Mouse (Mus musculus): Measurements from ENCODE around the gene Gabrr3.

Gabrr3 gene

DNA sequence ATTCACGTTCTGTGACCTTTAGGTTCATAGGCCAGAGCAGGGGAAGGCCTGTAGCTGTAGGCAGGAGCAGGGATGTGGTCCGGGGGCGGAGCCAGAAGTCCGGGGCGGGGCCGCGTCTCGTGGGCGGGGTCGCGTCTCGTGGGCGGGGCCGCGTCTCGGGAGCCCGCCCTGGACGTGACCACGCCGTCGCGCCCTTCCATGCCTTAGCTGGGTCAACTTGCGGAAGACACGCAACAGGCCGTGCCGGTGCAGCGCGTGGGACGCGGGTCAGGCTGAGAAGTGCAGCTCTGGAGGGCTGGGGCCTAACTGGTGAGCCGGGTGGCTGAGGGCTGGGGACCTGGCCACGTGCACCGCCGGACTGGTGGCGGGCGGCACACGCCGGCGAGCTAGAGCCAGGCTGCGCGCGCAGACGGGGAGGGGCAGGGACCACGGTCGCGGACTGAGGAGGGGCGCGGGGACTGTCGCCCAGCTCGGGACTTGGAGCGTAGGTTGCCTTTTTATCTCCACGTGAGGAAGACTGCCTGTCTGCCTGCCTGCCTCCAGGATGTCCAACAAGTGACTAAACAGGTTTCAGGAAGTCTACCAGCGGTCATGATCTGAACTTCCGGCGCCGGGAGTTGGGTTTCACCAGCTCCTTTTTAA lies 64.6 kb downstream of the Gabrr3 start, which contains the start of gene Riox2:
Gene Riox2, plus strand, starts transcription at position 139 of the 642 bp plus-strand sequence.
- peak; percentile 91 for DNase-seq (ENCODE audit: low read depth)

DNA sequence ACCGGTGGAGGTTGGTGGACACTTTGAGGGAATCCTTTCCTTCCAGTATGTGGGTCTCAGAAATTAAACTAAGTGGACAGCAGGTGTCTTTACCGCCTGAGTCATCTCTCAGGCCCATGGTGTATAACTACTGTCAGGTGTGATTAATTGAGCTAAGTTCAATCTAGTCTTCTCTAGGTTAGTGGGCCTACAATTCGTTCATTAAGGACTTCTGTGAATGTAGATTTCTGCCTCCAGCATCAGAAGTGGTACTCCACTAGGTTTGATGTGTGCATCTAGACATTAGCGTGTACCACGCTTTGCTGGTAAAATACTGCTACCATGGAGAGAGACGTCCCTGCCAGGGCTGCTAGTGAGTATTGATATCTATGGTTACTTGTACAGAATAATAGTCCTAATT lies 65.4 kb downstream of the Gabrr3 start:
- DNase-seq (ENCODE audit: low read depth) = no peak

DNA sequence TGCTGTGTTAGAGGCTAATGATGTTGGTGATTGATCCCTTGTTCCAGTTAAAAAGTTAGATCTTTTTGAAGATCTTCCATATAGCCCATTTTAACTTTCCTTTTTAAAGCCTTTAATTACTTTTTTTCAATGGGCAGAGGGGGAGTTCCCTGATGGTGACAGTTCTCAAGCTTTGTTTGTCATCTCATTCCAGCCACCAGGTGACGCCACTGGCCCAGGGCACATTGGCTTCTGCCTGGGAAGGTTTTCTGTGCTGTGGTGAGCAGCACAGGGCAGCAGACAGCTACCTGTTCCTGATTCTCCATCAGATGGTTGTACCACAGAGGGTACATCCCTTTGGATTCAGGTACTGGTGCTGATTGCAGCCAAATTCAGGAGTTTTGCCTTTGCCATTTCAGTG lies 67.7 kb downstream of the Gabrr3 start:
- peak; percentile 73 for DNase-seq (ENCODE audit: low read depth)

- no peak for DNase-seq (ENCODE audit: low read depth)
These were observed 70.8 kb downstream of the Gabrr3 start for GRCm38 (mm10) chr16:59477955-59478354.

- DNase-seq (ENCODE audit: low read depth) = no peak
These were observed 80.1 kb downstream of the Gabrr3 start for GRCm38 (mm10) chr16:59487239-59487638.

DNA sequence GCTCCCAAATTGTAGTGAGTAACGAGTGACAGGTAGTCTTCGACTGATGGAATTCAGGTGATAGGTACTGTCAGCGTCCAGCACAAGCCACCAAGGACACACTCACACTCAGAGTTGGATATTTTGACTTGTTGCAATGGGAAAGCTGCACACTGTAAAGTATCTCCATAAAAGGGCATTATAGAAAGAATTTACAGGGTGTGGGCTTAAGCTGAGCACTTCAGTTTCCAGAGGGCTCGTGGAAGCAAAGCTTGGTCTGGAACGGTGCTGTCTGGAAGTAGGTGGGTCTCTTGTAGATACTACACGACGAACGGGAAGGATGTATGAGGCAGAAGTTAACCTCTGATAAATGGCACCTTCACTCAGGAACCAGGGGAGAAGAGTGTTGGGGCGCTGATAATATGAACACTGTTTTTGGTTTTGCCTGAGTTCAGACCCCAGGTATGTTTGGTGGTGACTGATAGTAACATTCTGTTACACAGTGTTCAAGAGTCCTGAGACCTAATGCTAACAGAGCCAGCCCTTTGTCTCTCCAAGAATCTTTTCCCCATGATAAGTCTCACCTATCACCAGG lies 80.9 kb downstream of the Gabrr3 start:
- DNase-seq (ENCODE audit: low read depth) = no peak

- DNase-seq (ENCODE audit: low read depth) = no peak
These were observed 86.1 kb downstream of the Gabrr3 start for GRCm38 (mm10) chr16:59493199-59493598.

GRCm38 (mm10) chr16:59497947-59498346 lies 90.8 kb downstream of the Gabrr3 start:
- no peak for DNase-seq (ENCODE audit: low read depth)

DNA sequence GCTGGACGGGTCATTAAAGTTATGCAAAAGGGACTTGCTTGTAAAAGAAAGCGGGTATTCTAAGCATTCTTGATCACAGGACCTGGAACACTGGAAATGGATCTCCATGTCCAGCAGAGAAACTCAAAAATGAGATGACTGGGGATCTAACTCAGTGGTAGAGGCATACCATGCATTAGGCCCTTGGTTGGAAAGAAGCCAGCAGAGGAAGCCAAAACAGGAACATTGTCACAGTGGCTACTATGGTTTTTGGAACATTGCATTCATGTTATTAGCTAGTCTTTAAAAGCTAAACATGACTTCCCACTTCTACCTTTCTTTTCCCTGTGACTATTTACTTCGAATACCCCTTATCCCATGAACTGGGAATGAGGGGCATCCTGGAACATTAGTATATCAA lies 92.0 kb downstream of the Gabrr3 start:
- no peak for DNase-seq (ENCODE audit: low read depth)

- DNase-seq (ENCODE audit: low read depth) = no peak
These were observed 102.7 kb downstream of the Gabrr3 start for GRCm38 (mm10) chr16:59509830-59510229.
